Mouse (Mus musculus) midbrain, embryonic 14.5 days (tissue): ENCODE data around the gene Lats2. TPM values are rescaled to one million over a fixed set of nuclear protein-coding genes. Genes with fewer than 3 reads are reported as not detected.
"Not testable (repeated sequence)": the region's sequence is repeated elsewhere in the genome, so short reads cannot be mapped to it uniquely, and the experiment has no call there.

ENCODE experiments used
- ATAC-seq: fragments of 200-750 bp; cut with Nextera tagmentation; 2 replicates; pipeline ENCODE4 v1.8.0; 2017; ENCODE audit warnings: moderate number of reproducible peaks, moderate library complexity; ENCODE audit not compliant: low FRiP score, low TSS enrichment
- DNase-seq: peaks from one replicate; pipeline ENCODE4 v3.0.0-alpha.2; 2015
- H3K27ac ChIP-seq: fragments of 300-500 bp; sonication (generic); replicated peaks from 2 replicates; pipeline ENCODE4 v1.5.1; 2014; ENCODE audit warnings: mild to moderate bottlenecking, low read depth, low read length, moderate library complexity
- H3K27me3 ChIP-seq: fragments of 300-500 bp; sonication (generic); 2 replicates; pipeline ENCODE4 v1.6.1; 2014; ENCODE audit warnings: low read length, control low read depth, mixed read lengths; ENCODE audit not compliant: control insufficient read depth, insufficient read depth
- H3K36me3 ChIP-seq: fragments of 300-500 bp; sonication (generic); 2 replicates; pipeline ENCODE4 v1.6.1; 2014; ENCODE audit warnings: low read length, control low read depth; ENCODE audit not compliant: control insufficient read depth, insufficient read depth
- H3K4me1 ChIP-seq: fragments of 300-500 bp; sonication (generic); 2 replicates; pipeline ENCODE4 v1.6.1; 2014; ENCODE audit warnings: mild to moderate bottlenecking, antibody characterized with exemption, low read length, control low read depth; ENCODE audit not compliant: control insufficient read depth, insufficient read depth
- H3K4me2 ChIP-seq: fragments of 300-500 bp; sonication (generic); 2 replicates; pipeline ENCODE4 v1.6.1; 2014; ENCODE audit warnings: mild to moderate bottlenecking, low read length, moderate library complexity
- H3K4me3 ChIP-seq: fragments of 300-500 bp; sonication (generic); replicated peaks from 2 replicates; pipeline ENCODE4 v1.5.1; 2014; ENCODE audit warnings: low read depth, low read length
- H3K9ac ChIP-seq: fragments of 300-500 bp; sonication (generic); replicated peaks from 2 replicates; pipeline ENCODE4 v1.6.1; 2014; ENCODE audit warnings: mild to moderate bottlenecking, low read length, moderate library complexity
- H3K9me3 ChIP-seq: fragments of 300-500 bp; sonication (generic); 2 replicates; pipeline ENCODE4 v1.6.1; 2016; ENCODE audit warnings: low read length, control low read depth, mixed read lengths; ENCODE audit not compliant: control insufficient read depth
- WGBS: fragments of 180-500 bp; shearing (Covaris S2); extraction: QIAGEN DNeasy Blood & Tissue Kit; methylation state at CpG from one replicate; pipeline ENCODE4 v1.1.7; 2014; 5-methylcytosine and 5-hydroxymethylcytosine counted together
- microRNA-seq: library from miRNA; unstranded; fragments of <30 nt; microRNA quantifications from one replicate; pipeline ENCODE4, GENCODE M21; 2016
- polyA plus RNA-seq: library from polyadenylated mRNA; unstranded; fragments of >200 nt; fragmentation: Nextera tagmentation; extraction: Ambion mirVana; gene quantifications from 2 replicates; pipeline ENCODE4 v1.2.1, GENCODE M21; 2014

Lats2 gene
- polyA plus RNA-seq, 1 experiment from 2014 or later = 7.1 TPM

DNA sequence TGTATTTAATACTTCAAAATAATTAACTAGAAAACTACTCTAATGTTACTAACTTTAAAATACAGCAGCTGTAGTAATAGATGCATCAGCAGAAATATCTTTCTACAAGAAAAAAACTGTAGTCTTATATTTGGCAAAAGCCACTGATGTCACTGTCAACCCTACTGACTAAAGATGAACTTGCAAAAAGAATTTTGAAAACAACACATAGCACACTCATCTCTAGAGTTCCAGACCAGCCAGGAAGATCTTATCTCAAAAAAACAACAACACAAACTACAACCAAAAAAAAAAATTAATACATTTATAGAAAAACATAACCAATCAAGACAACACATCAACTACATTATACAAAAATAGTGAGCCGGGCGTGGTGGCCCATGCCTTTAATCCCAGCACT lies 100.7 kb downstream of the Lats2 start:
- Histone ChIP-seq H3K4me2 (no peak overlapping the region), H3K4me1 (no peaks in the 10 kb centered on the region), H3K9me3 (no peaks in the 10 kb centered on the region), H3K4me3 (no peak overlapping the region), H3K36me3 (no peaks in the 10 kb centered on the region), H3K9ac (no peak overlapping the region), H3K27ac (no peak overlapping the region), H3K27me3 (no peaks in the 10 kb centered on the region)
- 97% methylated on average over 2 of the region's 2 CpGs for WGBS
- ATAC-seq (no peak), DNase-seq (no peak)

DNA sequence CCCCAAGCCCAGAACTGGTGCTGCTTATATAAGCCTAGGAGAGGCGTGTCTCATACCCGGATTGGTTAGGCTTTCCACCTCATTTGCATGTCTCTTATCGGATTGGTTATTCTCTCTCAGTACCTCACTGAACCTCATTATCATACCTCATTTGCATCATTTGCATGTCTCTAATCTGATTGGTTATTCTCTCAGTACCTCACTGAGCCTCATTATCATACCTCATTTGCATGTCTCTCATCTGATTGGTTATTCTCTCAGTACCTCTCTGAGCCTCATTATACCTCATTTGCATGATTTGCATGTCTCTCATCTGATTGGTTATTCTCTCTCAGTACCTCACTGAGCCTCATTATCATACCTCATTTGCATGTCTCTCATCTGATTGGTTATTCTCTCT lies 101.7 kb downstream of the Lats2 start:
- 97% methylated on average over 3 of the region's 3 CpGs for WGBS
- H3K36me3 ChIP-seq, H3K9me3 ChIP-seq, H3K27ac ChIP-seq, ATAC-seq, H3K4me3 ChIP-seq, DNase-seq, H3K4me2 ChIP-seq, H3K9ac ChIP-seq, H3K4me1 ChIP-seq, H3K27me3 ChIP-seq: not testable (repeated sequence)

DNA sequence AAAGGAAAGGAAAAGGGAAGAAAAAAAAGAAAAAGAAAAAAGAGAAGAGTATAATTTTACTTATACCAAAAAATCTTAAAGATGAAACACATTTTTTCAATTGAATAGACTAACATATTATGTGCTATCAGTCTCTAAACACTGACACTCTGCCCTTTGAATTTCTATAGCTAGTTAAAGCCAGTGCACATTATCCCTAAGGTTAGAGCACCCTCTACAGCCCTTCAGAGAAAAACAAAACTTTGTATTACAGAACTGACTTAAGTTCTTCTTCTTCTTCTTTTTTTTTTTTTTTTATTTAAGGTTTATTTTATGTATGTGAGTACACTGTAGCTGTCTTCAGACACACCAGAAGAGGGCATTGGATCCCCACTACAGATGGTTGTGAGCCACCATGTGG lies 108.7 kb downstream of the Lats2 start:
- H3K9ac ChIP-seq = no peak overlapping the region
- no peak overlapping the region for H3K4me2 ChIP-seq
- H3K36me3 ChIP-seq = no peaks in the 10 kb centered on the region
- H3K27me3 ChIP-seq = no peaks in the 10 kb centered on the region
- no peak overlapping the region for H3K4me3 ChIP-seq
- no peak overlapping the region for H3K27ac ChIP-seq
- H3K4me1 ChIP-seq = no peaks in the 10 kb centered on the region
- ATAC-seq (no peak), DNase-seq (no peak)
- H3K9me3 ChIP-seq = no peaks in the 10 kb centered on the region

DNA sequence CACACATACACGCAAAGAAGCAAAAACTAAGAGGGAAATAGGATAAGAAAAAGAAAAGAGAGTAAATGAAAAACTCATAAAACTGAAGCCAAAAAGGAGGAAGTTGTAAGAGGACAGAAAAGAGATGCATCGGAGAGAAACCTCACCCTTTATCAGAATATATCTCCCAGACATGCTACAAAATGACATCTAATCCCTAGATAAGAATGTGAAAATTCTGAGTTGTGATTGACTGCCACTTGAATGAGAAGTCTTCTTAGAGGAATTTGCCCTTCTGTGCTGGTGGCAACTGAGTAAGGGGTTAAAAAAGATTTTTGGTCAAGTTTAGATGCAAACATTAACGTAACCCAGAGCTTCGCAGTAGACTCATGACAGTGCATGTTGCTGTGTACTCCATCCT lies 112.0 kb downstream of the Lats2 start:
- WGBS = 91% methylated on average over 4 of the region's 4 CpGs
- Histone ChIP-seq H3K4me1 (no peaks in the 10 kb centered on the region), H3K9ac (no peak overlapping the region), H3K4me2 (no peak overlapping the region), H3K4me3 (no peak overlapping the region), H3K36me3 (0 out of 2 replicates have a peak, but pooled peaks cover 4% of the 10 kb centered on the region), H3K9me3 (no peaks in the 10 kb centered on the region), H3K27ac (no peak overlapping the region), H3K27me3 (no peaks in the 10 kb centered on the region)
- ATAC-seq (no peak), DNase-seq (no peak)

Small RNA genes within 50 kb of the gene (microRNA-seq; reads per million reads assigned to microRNA genes)
- gene Mir3077 = not detected

Other genes with a start within 250 kb of the Lats2 start
- 3.2 and 7.1 TPM in 2 replicates for gene Il17d, start 233.6 kb downstream of the Lats2 start, polyA plus RNA-seq
- gene Eef1akmt1, start 186.8 kb downstream of the Lats2 start, polyA plus RNA-seq = 101 and 104 TPM in 2 replicates
- 13.5 and 18.7 TPM in 2 replicates for gene Xpo4, start 93.0 kb downstream of the Lats2 start, polyA plus RNA-seq
- not detected in 2 replicates for gene Gm49361, start 12.3 kb downstream of the Lats2 start, polyA plus RNA-seq
- gene Sap18, start 39.8 kb upstream of the Lats2 start, polyA plus RNA-seq = 35.6 and 47.9 TPM in 2 replicates
- 4.8 and 8.6 TPM in 2 replicates for gene Ska3, start 67.8 kb upstream of the Lats2 start, polyA plus RNA-seq
- gene Mrpl57, start 67.8 kb upstream of the Lats2 start, polyA plus RNA-seq = 143 and 156 TPM in 2 replicates
- gene Zdhhc20, start 131.9 kb upstream of the Lats2 start, polyA plus RNA-seq = 37.5 and 43.2 TPM in 2 replicates
- 48.3 and 54.6 TPM in 2 replicates for gene Micu2, start 240.9 kb upstream of the Lats2 start, polyA plus RNA-seq